Mouse (Mus musculus): ENCODE measurements around the gene Slc25a22. TPM values are rescaled to one million over a fixed set of nuclear protein-coding genes. Genes with fewer than 3 reads are reported as not detected.
"Not testable (repeated sequence)": the region's sequence is repeated elsewhere in the genome, so short reads cannot be mapped to it uniquely, and the experiment has no call there.

Slc25a22 gene
- polyA plus RNA-seq, 1 experiment from 2014 or later: 33.9 TPM

- H3K4me3 ChIP-seq (ENCODE audit: low read depth, low read length): no peak overlapping the region
- peaks cover 3% of the 10 kb centered on the region; the same call in 1 of the 2 replicates for H3K4me1 ChIP-seq (replicated peaks; ENCODE audit: control insufficient read depth, insufficient read depth, low read length)
- ATAC-seq (ENCODE audit: low FRiP score) (no peak), DNase-seq (ENCODE audit: low spot score) (no peak)
- no peaks in the 10 kb centered on the region for H3K9me3 ChIP-seq (ENCODE audit: control insufficient read depth, low read length)
- WGBS: 91% methylated on average over 14 of the region's 14 CpGs
- no peak overlapping the region for H3K4me2 ChIP-seq (replicated peaks; ENCODE audit: low read depth, low read length)
- no peaks in the 10 kb centered on the region for H3K36me3 ChIP-seq (ENCODE audit: control insufficient read depth, insufficient read depth, low read length)
- peaks cover 31% of the 10 kb centered on the region for H3K27me3 ChIP-seq (ENCODE audit: control insufficient read depth, insufficient read depth, low read length)
- no peak overlapping the region for H3K27ac ChIP-seq (ENCODE audit: low read depth, low read length)
- no peak overlapping the region for H3K9ac ChIP-seq (ENCODE audit: low read depth, low read length)
Observed at GRCm38 (mm10) chr7:141457236-141457635, 19.5 kb upstream of the Slc25a22 start.

GRCm38 (mm10) chr7:141456739-141457138, 19.0 kb upstream of the Slc25a22 start:
- 89% methylated on average over 6 of the region's 6 CpGs for WGBS
- 0 out of 2 replicates have a peak, but pooled peaks cover 2% of the 10 kb centered on the region for H3K36me3 ChIP-seq (ENCODE audit: control insufficient read depth, insufficient read depth, low read length)
- H3K4me3 ChIP-seq (ENCODE audit: low read depth, low read length): no peak overlapping the region
- H3K4me1 ChIP-seq (replicated peaks; ENCODE audit: control insufficient read depth, insufficient read depth, low read length): peaks cover 1% of the 10 kb centered on the region; the same call in 1 of the 2 replicates
- no peak for ATAC-seq (ENCODE audit: low FRiP score)
- no peak overlapping the region for H3K27ac ChIP-seq (ENCODE audit: low read depth, low read length)
- no peak for DNase-seq (ENCODE audit: low spot score)
- no peaks in the 10 kb centered on the region for H3K9me3 ChIP-seq (ENCODE audit: control insufficient read depth, low read length)
- peaks cover 26% of the 10 kb centered on the region for H3K27me3 ChIP-seq (ENCODE audit: control insufficient read depth, insufficient read depth, low read length)
- H3K4me2 ChIP-seq (replicated peaks; ENCODE audit: low read depth, low read length): no peak overlapping the region
- no peak overlapping the region for H3K9ac ChIP-seq (ENCODE audit: low read depth, low read length)

GRCm38 (mm10) chr7:141455610-141456314, 18.1 kb upstream of the Slc25a22 start:
- ATAC-seq (ENCODE audit: low FRiP score): peak; percentile 30
- H3K4me3 ChIP-seq (ENCODE audit: low read depth, low read length): peak overlapping the region; percentile 53
- 0 out of 2 replicates have a peak, but pooled peaks cover 2% of the 10 kb centered on the region for H3K36me3 ChIP-seq (ENCODE audit: control insufficient read depth, insufficient read depth, low read length)
- WGBS: under 1% methylated on average over 23 of the region's 23 CpGs
- peak overlapping the region; percentile 82 for H3K4me2 ChIP-seq (replicated peaks; ENCODE audit: low read depth, low read length)
- 0 out of 2 replicates have a peak overlapping the region, but pooled peaks have one; percentile 45 for H3K27ac ChIP-seq (ENCODE audit: low read depth, low read length)
- H3K4me1 ChIP-seq (replicated peaks; ENCODE audit: control insufficient read depth, insufficient read depth, low read length): no peaks in the 10 kb centered on the region; the same call in 1 of the 2 replicates
- peaks cover 16% of the 10 kb centered on the region for H3K27me3 ChIP-seq (ENCODE audit: control insufficient read depth, insufficient read depth, low read length)
- peak; percentile 64 for DNase-seq (ENCODE audit: low spot score)
- H3K9me3 ChIP-seq (ENCODE audit: control insufficient read depth, low read length): no peaks in the 10 kb centered on the region
- H3K9ac ChIP-seq (ENCODE audit: low read depth, low read length): peak overlapping the region; percentile 66

- 0 out of 2 replicates have a peak, but pooled peaks cover 2% of the 10 kb centered on the region for H3K36me3 ChIP-seq (ENCODE audit: control insufficient read depth, insufficient read depth, low read length)
- peak; percentile 82 for ATAC-seq (ENCODE audit: low FRiP score)
- 1% methylated on average over 45 of the region's 45 CpGs for WGBS
- 0 out of 2 replicates have a peak within 1 kb of the TSS, but pooled peaks have one; percentile 45 for H3K27ac ChIP-seq (ENCODE audit: low read depth, low read length)
- DNase-seq (ENCODE audit: low spot score): peak; percentile 89
- peak within 1 kb of the TSS; percentile 53 for H3K4me3 ChIP-seq (ENCODE audit: low read depth, low read length)
- H3K4me1 ChIP-seq (replicated peaks; ENCODE audit: control insufficient read depth, insufficient read depth, low read length): no peaks in the 10 kb centered on the region; the same call in 1 of the 2 replicates
- peak within 1 kb of the TSS; percentile 66 for H3K9ac ChIP-seq (ENCODE audit: low read depth, low read length)
- peaks cover 9% of the 10 kb centered on the region for H3K27me3 ChIP-seq (ENCODE audit: control insufficient read depth, insufficient read depth, low read length)
- no peaks in the 10 kb centered on the region for H3K9me3 ChIP-seq (ENCODE audit: control insufficient read depth, low read length)
- peak within 1 kb of the TSS; percentile 82 for H3K4me2 ChIP-seq (replicated peaks; ENCODE audit: low read depth, low read length)
Observed at GRCm38 (mm10) chr7:141454967-141455551, 17.4 kb upstream of the Slc25a22 start, which contains the start of gene Pnpla2. Pnpla2 (plus strand) TSS chr7:141455198.

- Histone ChIP-seq H3K4me1 (replicated peaks; ENCODE audit: control insufficient read depth, insufficient read depth, low read length) (peaks cover 2% of the 10 kb centered on the region), H3K4me3 (ENCODE audit: low read depth, low read length) (no peak overlapping the region), H3K27me3 (ENCODE audit: control insufficient read depth, insufficient read depth, low read length) (no peaks in the 10 kb centered on the region), H3K4me2 (replicated peaks; ENCODE audit: low read depth, low read length) (no peak overlapping the region), H3K36me3 (ENCODE audit: control insufficient read depth, insufficient read depth, low read length) (0 out of 2 replicates have a peak, but pooled peaks cover 2% of the 10 kb centered on the region), H3K27ac (ENCODE audit: low read depth, low read length) (no peak overlapping the region), H3K9me3 (ENCODE audit: control insufficient read depth, low read length) (no peaks in the 10 kb centered on the region), H3K9ac (ENCODE audit: low read depth, low read length) (no peak overlapping the region)
- DNase-seq (ENCODE audit: low spot score) (no peak), ATAC-seq (ENCODE audit: low FRiP score) (no peak)
- 87% methylated on average over 2 of the region's 2 CpGs for WGBS
Observed at GRCm38 (mm10) chr7:141453636-141454035, 15.9 kb upstream of the Slc25a22 start.

GRCm38 (mm10) chr7:141451928-141452327, 14.2 kb upstream of the Slc25a22 start:
- no peak overlapping the region for H3K9ac ChIP-seq (ENCODE audit: low read depth, low read length)
- H3K4me3 ChIP-seq (ENCODE audit: low read depth, low read length): no peak overlapping the region

GRCm38 (mm10) chr7:141447110-141447991, 9.7 kb upstream of the Slc25a22 start, which contains the start of gene Rplp2:
Rplp2 (plus strand) TSS chr7:141447370.
- Histone ChIP-seq H3K36me3 (ENCODE audit: control insufficient read depth, insufficient read depth, low read length) (0 out of 2 replicates have a peak, but pooled peaks cover 2% of the 10 kb centered on the region), H3K4me3 (ENCODE audit: low read depth, low read length) (peak within 1 kb of the TSS; percentile 87), H3K9ac (ENCODE audit: low read depth, low read length) (peak within 1 kb of the TSS; percentile 90), H3K4me1 (replicated peaks; ENCODE audit: control insufficient read depth, insufficient read depth, low read length) (peaks cover 11% of the 10 kb centered on the region), H3K9me3 (ENCODE audit: control insufficient read depth, low read length) (no peaks in the 10 kb centered on the region), H3K4me2 (replicated peaks; ENCODE audit: low read depth, low read length) (peak within 1 kb of the TSS; percentile 55), H3K27me3 (ENCODE audit: control insufficient read depth, insufficient read depth, low read length) (no peaks in the 10 kb centered on the region), H3K27ac (ENCODE audit: low read depth, low read length) (peak within 1 kb of the TSS; percentile 74)
- under 1% methylated on average over 63 of the region's 63 CpGs for WGBS
- DNase-seq (ENCODE audit: low spot score): peak; percentile 93
- peak; percentile 90 for ATAC-seq (ENCODE audit: low FRiP score)

More at GRCm38 (mm10) chr7:141451928-141452327, 14.2 kb upstream of the Slc25a22 start:
- H3K9me3 ChIP-seq (ENCODE audit: control insufficient read depth, low read length): no peaks in the 10 kb centered on the region
- no peak overlapping the region for H3K27ac ChIP-seq (ENCODE audit: low read depth, low read length)
- H3K4me1 ChIP-seq (replicated peaks; ENCODE audit: control insufficient read depth, insufficient read depth, low read length): peaks cover 4% of the 10 kb centered on the region
- no peaks in the 10 kb centered on the region for H3K27me3 ChIP-seq (ENCODE audit: control insufficient read depth, insufficient read depth, low read length)
- 0 out of 2 replicates have a peak, but pooled peaks cover 2% of the 10 kb centered on the region for H3K36me3 ChIP-seq (ENCODE audit: control insufficient read depth, insufficient read depth, low read length)
- DNase-seq (ENCODE audit: low spot score) (no peak), ATAC-seq (ENCODE audit: low FRiP score) (no peak)
- H3K4me2 ChIP-seq (replicated peaks; ENCODE audit: low read depth, low read length): no peak overlapping the region

GRCm38 (mm10) chr7:141446374-141446773, 8.7 kb upstream of the Slc25a22 start:
- H3K27ac ChIP-seq (ENCODE audit: low read depth, low read length); ATAC-seq (ENCODE audit: low FRiP score); H3K36me3 ChIP-seq (ENCODE audit: control insufficient read depth, insufficient read depth, low read length); H3K9ac ChIP-seq (ENCODE audit: low read depth, low read length); H3K4me2 ChIP-seq (replicated peaks; ENCODE audit: low read depth, low read length); H3K4me3 ChIP-seq (ENCODE audit: low read depth, low read length); DNase-seq (ENCODE audit: low spot score); H3K9me3 ChIP-seq (ENCODE audit: control insufficient read depth, low read length); H3K27me3 ChIP-seq (ENCODE audit: control insufficient read depth, insufficient read depth, low read length): not testable (repeated sequence)
- H3K4me1 ChIP-seq (replicated peaks; ENCODE audit: control insufficient read depth, insufficient read depth, low read length): peaks cover 11% of the 10 kb centered on the region
- WGBS: 86% methylated on average over 3 of the region's 3 CpGs
